Mouse (Mus musculus): ENCODE results near the gene Ripk4. TPM values are rescaled to one million over a fixed set of nuclear protein-coding genes. Genes with fewer than 3 reads are reported as not detected.

The Ripk4 gene
- total and polyA plus RNA-seq, 2 experiments from 2014 or later, result 0.32 to 0.38 TPM

DNA sequence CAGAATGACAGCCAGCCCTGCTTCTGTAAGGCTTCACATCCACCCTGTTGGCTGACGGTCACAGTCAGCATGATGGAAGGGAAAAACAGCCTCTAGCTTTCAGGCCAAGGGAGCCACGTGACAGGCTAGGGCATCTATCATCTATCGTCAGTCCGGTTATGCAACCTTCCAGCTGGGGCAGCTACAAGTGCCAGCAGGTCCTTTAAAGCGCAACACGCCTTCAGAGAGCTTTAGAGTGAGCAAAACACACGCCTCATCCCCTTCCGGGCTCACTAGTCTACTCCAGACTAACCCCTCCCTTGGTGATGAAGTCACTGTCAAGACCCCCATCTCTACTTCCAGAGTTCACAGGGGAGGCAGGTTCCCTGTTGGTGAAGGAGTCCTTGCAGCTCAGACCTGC is 11.7 kb downstream of the Ripk4 start:
- no peak for TF ChIP-seq CTCF (IDR thresholded peaks at IDR 0.05)
- no peaks in the 10 kb centered on the region for H3K36me3 ChIP-seq (ENCODE audit: insufficient read depth, low read length)
- H3K4me1 ChIP-seq (ENCODE audit: insufficient read depth, low read length), result no peaks in the 10 kb centered on the region
- no peak overlapping the region for H3K27ac ChIP-seq (ENCODE audit: low read depth, low read length)
- H3K9ac ChIP-seq (replicated peaks; ENCODE audit: low read length, poor library complexity, severe bottlenecking), result no peak overlapping the region
- no peak for DNase-seq (ENCODE audit: low spot score)
- ATAC-seq (ENCODE audit: low FRiP score), result no peak
- WGBS, result 91% methylated on average over 8 of the region's 8 CpGs
- no peaks in the 10 kb centered on the region for H3K27me3 ChIP-seq (ENCODE audit: insufficient read depth, low read length)
- no peak overlapping the region for H3K4me3 ChIP-seq (ENCODE audit: low read depth, low read length)
- H3K4me2 ChIP-seq (ENCODE audit: low read depth, low read length, poor library complexity, severe bottlenecking), result no peak overlapping the region
- no peaks in the 10 kb centered on the region for H3K9me3 ChIP-seq (ENCODE audit: low read length)

- Histone ChIP-seq H3K9ac (replicated peaks; ENCODE audit: low read length, poor library complexity, severe bottlenecking) (no peak overlapping the region), H3K27ac (ENCODE audit: low read depth, low read length) (no peak overlapping the region), H3K36me3 (ENCODE audit: insufficient read depth, low read length) (no peaks in the 10 kb centered on the region), H3K27me3 (ENCODE audit: insufficient read depth, low read length) (no peaks in the 10 kb centered on the region), H3K9me3 (ENCODE audit: low read length) (no peaks in the 10 kb centered on the region), H3K4me1 (ENCODE audit: insufficient read depth, low read length) (no peaks in the 10 kb centered on the region), H3K4me2 (ENCODE audit: low read depth, low read length, poor library complexity, severe bottlenecking) (no peak overlapping the region), H3K4me3 (ENCODE audit: low read depth, low read length) (no peak overlapping the region)
- TF ChIP-seq CTCF (IDR thresholded peaks at IDR 0.05), result no peak
- 91% methylated on average over 6 of the region's 6 CpGs for WGBS
- ATAC-seq (ENCODE audit: low FRiP score) (no peak), DNase-seq (ENCODE audit: low spot score) (no peak)
Measured at GRCm38 (mm10) chr16:97748421-97748820, 15.2 kb downstream of the Ripk4 start.

- Histone ChIP-seq H3K4me2 (ENCODE audit: low read depth, low read length, poor library complexity, severe bottlenecking) (no peak overlapping the region), H3K27ac (ENCODE audit: low read depth, low read length) (no peak overlapping the region), H3K36me3 (ENCODE audit: insufficient read depth, low read length) (no peaks in the 10 kb centered on the region), H3K27me3 (ENCODE audit: insufficient read depth, low read length) (no peaks in the 10 kb centered on the region), H3K4me1 (ENCODE audit: insufficient read depth, low read length) (no peaks in the 10 kb centered on the region), H3K4me3 (ENCODE audit: low read depth, low read length) (no peak overlapping the region), H3K9ac (replicated peaks; ENCODE audit: low read length, poor library complexity, severe bottlenecking) (no peak overlapping the region), H3K9me3 (ENCODE audit: low read length) (no peaks in the 10 kb centered on the region)
- ATAC-seq (ENCODE audit: low FRiP score), result no peak
- 77% methylated on average over 6 of the region's 6 CpGs for WGBS
- no peak for TF ChIP-seq CTCF (IDR thresholded peaks at IDR 0.05)
- DNase-seq (ENCODE audit: low spot score), result no peak
Measured at GRCm38 (mm10) chr16:97738030-97738429, 25.6 kb downstream of the Ripk4 start.

- no peak for ATAC-seq (ENCODE audit: low FRiP score)
- Histone ChIP-seq H3K4me3 (ENCODE audit: low read depth, low read length) (no peak overlapping the region), H3K27me3 (ENCODE audit: insufficient read depth, low read length) (no peaks in the 10 kb centered on the region)
Measured at GRCm38 (mm10) chr16:97736562-97736961, 27.0 kb downstream of the Ripk4 start.

DNA sequence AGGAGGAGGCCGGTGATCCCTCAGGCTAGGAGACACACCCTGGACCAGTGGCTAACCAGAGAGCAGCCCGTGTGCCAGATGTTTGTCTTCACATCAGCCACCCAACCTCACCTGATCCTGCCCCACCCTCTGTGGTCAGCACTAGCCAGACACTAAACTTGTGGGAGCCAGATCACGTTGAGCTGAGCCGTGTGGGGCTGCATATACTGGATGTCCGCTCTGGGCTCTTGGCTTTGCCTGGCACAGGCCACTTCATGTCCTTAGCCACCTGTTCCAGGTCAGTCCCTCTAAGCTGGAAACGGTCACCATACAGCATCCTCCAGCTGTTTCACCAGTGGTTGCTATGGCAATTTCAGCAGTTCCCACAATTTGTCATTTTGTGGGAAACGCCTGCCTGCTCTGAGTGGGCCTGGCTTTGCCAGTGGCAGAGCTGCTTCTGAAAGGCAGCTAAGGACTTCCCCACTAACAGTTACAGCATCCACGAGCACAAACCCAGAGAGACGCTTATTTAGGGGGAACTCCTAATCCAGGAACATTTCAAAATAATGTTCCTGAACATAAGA is 28.7 kb downstream of the Ripk4 start:
- no peak overlapping the region for H3K4me2 ChIP-seq (ENCODE audit: low read depth, low read length, poor library complexity, severe bottlenecking)
- H3K9ac ChIP-seq (replicated peaks; ENCODE audit: low read length, poor library complexity, severe bottlenecking), result no peak overlapping the region
- WGBS, result 54% methylated on average over 9 of the region's 9 CpGs
- no peak overlapping the region for H3K27ac ChIP-seq (ENCODE audit: low read depth, low read length)
- no peaks in the 10 kb centered on the region for H3K4me1 ChIP-seq (ENCODE audit: insufficient read depth, low read length)
- DNase-seq (ENCODE audit: low spot score) (peak; percentile 50), ATAC-seq (ENCODE audit: low FRiP score) (no peak)
- no peaks in the 10 kb centered on the region for H3K27me3 ChIP-seq (ENCODE audit: insufficient read depth, low read length)
- no peak overlapping the region for H3K4me3 ChIP-seq (ENCODE audit: low read depth, low read length)
- H3K36me3 ChIP-seq (ENCODE audit: insufficient read depth, low read length), result no peaks in the 10 kb centered on the region
- no peak for TF ChIP-seq CTCF (IDR thresholded peaks at IDR 0.05)
- no peaks in the 10 kb centered on the region for H3K9me3 ChIP-seq (ENCODE audit: low read length)

More at GRCm38 (mm10) chr16:97736562-97736961, 27.0 kb downstream of the Ripk4 start:
- Histone ChIP-seq H3K27ac (ENCODE audit: low read depth, low read length) (no peak overlapping the region), H3K36me3 (ENCODE audit: insufficient read depth, low read length) (no peaks in the 10 kb centered on the region), H3K9ac (replicated peaks; ENCODE audit: low read length, poor library complexity, severe bottlenecking) (no peak overlapping the region), H3K4me2 (ENCODE audit: low read depth, low read length, poor library complexity, severe bottlenecking) (no peak overlapping the region), H3K9me3 (ENCODE audit: low read length) (no peaks in the 10 kb centered on the region), H3K4me1 (ENCODE audit: insufficient read depth, low read length) (no peaks in the 10 kb centered on the region)
- TF ChIP-seq CTCF (IDR thresholded peaks at IDR 0.05), result no peak
- WGBS, result 88% methylated on average over 2 of the region's 2 CpGs
- DNase-seq (ENCODE audit: low spot score), result no peak

DNA sequence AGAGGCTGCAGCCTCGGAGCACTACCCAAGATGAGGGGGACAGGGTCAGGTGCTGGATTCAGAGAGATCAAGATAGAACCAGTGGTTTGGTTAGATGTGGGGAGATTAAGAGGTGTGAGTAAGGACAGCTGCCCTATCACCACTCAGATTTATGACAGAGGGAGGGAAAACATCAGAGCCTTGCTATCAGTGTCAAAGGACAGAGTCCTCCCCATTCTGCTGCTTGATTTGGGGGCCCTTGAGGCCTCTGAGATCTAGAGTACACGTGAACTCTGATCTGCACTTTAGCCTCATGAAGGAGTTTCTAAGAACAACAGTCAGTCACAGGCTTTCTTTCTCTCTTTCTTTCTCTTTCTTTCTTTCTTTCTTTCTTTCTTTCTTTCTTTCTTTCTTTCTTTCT is 30.0 kb downstream of the Ripk4 start:
- H3K4me1 ChIP-seq (ENCODE audit: insufficient read depth, low read length), result no peaks in the 10 kb centered on the region
- no peak overlapping the region for H3K4me3 ChIP-seq (ENCODE audit: low read depth, low read length)
- no peak for TF ChIP-seq CTCF (IDR thresholded peaks at IDR 0.05)
- H3K9me3 ChIP-seq (ENCODE audit: low read length), result no peaks in the 10 kb centered on the region
- no peak overlapping the region for H3K27ac ChIP-seq (ENCODE audit: low read depth, low read length)
- H3K4me2 ChIP-seq (ENCODE audit: low read depth, low read length, poor library complexity, severe bottlenecking), result no peak overlapping the region
- no peak for DNase-seq (ENCODE audit: low spot score)
- WGBS, result 84% methylated on average over 2 of the region's 2 CpGs
- H3K36me3 ChIP-seq (ENCODE audit: insufficient read depth, low read length), result no peaks in the 10 kb centered on the region
- no peaks in the 10 kb centered on the region for H3K27me3 ChIP-seq (ENCODE audit: insufficient read depth, low read length)
- H3K9ac ChIP-seq (replicated peaks; ENCODE audit: low read length, poor library complexity, severe bottlenecking), result no peak overlapping the region
- ATAC-seq (ENCODE audit: low FRiP score), result no peak
